Mouse (Mus musculus) stomach, adult 2 months (tissue): Measurements from ENCODE around the gene Surf4. TPM values are rescaled to one million over a fixed set of nuclear protein-coding genes. Genes with fewer than 3 reads are reported as not detected.

Experiments used
- polyA plus RNA-seq: library from polyadenylated mRNA; depleted of rRNA; stranded (reverse); fragments of >200 nt; gene quantifications from 2 replicates; pipeline ENCODE4 v1.2.3, GENCODE M21; 2012; rRNA removed

Surf4 gene
- 98.7 and 211 TPM in 2 replicates for polyA plus RNA-seq

GRCm38 (mm10) chr2:26933304-26934055 is at the start of gene Surf4, which contains the start of gene Stkld1:
Surf4 (minus strand) TSS chr2:26933928.
Stkld1 (plus strand) TSS chr2:26934047.

GRCm38 (mm10) chr2:26973116-26973515 is 39.4 kb upstream of the Surf4 start, which contains the start of gene Adamts13:
Adamts13 (plus strand) TSS chr2:26973416.

GRCm38 (mm10) chr2:26963923-26964723 is 30.4 kb upstream of the Surf4 start, which contains the start of gene Rexo4:
Rexo4 (minus strand) TSS chr2:26964386.

GRCm38 (mm10) chr2:26915927-26916728 is 17.6 kb downstream of the Surf4 start, which contains the start of the genes Surf2 and Surf1:
Surf2 (plus strand) TSS chr2:26916367.
Surf1 (minus strand) TSS chr2:26916530.

DNA sequence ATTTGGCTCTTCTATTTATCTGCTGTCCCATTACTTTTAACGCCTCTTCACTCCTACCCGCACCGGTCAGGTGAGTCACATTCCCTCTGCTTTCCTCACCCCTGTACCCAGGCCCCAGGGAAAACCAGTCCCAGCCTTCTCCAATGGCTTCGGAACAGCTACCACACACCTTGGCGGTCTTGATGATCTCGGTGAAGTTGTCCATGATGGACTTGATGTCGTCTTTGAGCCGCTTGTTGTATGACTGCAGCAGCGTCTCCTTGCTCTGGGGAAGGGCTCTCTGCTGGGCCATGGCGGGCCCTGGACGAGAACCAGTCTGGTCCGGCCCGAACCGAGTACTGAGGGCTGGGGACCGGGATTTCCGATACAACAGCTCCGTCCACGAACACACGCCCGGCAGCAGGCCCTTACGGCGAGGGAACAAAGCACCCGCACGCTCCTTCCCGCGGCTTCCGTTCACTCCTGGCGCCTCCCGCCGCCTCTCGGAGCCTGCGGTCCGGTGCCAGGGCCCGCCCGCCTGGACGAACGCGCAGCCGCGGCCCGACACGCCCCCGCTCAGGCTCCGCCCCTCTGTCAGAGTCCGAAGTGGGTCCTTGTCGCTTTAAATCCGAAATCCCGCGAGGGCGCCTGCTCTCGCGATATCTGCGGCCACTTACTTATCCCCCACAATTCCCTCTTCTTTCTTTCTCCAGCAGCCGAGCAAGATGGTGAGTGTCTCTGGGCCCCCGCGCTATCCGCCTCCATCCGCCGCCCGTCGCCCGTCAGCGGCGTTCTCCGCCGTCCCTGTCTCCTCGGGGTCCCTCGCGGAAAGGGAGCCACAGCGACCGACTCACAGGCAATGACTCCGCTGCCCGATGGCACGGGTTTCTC is 23.4 kb downstream of the Surf4 start, which contains the start of the genes Med22 and Rpl7a:
Gene Med22, minus strand, starts transcription at position 554 of the 870 bp plus-strand sequence.
Gene Rpl7a, plus strand, starts transcription at position 641 of the 870 bp plus-strand sequence.

DNA sequence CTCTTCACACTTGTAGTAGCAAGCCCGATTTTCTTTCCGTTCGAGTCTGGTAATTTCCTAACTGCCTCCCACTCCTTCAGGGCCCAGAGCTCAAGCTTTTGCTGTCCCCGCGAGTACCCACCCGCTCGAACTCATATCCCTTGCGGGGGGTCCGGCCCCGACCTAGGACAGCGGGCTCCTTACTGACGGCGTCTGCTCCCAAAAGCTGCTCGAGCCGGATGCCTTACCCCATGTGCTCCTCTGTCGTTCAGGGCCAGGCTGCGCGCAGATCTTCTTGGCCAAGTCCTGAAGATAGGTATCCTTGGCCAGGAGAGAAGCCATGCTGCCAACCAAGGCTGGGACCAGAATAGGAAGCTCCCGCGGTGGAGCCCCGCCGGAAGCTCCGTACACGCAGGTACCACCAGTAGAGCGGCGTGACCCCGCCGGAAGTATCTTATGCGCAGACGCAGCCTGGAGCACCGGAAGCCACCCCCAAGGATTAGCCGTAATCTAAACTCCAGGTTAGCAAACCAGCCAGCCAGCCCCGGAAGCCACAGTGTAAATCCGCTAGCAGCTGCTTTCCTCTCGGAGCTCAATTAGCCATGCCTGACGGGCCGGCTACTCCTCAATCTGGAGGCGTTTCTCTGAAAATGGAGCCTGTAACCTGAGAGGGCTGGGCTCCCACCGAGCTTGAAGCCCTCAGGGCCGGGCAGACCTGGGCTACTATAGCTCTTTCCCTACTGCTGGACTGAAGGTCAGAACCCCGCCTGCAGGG is 31.1 kb downstream of the Surf4 start, which contains the start of gene Surf6:
Gene Surf6, minus strand, starts transcription at position 413 of the 754 bp plus-strand sequence.

Other genes with a start within 250 kb of the Surf4 start
- 0.56 and 0.79 TPM in 2 replicates for gene Abo, start 68.9 kb downstream of the Surf4 start, polyA plus RNA-seq
- gene Surf6, start 31.0 kb downstream of the Surf4 start, polyA plus RNA-seq, result 1.8 and 2.7 TPM in 2 replicates
- 17.2 and 18.7 TPM in 2 replicates for gene Med22, start 23.3 kb downstream of the Surf4 start, polyA plus RNA-seq
- 223 and 229 TPM in 2 replicates for gene Rpl7a, start 23.2 kb downstream of the Surf4 start, polyA plus RNA-seq
- 7.5 and 11.6 TPM in 2 replicates for gene Surf2, start 17.6 kb downstream of the Surf4 start, polyA plus RNA-seq
- 23.8 and 33.8 TPM in 2 replicates for gene Surf1, start 17.4 kb downstream of the Surf4 start, polyA plus RNA-seq
- gene Stkld1, start 119 bp upstream of the Surf4 start, polyA plus RNA-seq, result not detected in 2 replicates
- gene Rexo4, start 30.5 kb upstream of the Surf4 start, polyA plus RNA-seq, result 6.8 and 7.4 TPM in 2 replicates
- 0.04 and 0.15 TPM in 2 replicates for gene Adamts13, start 39.5 kb upstream of the Surf4 start, polyA plus RNA-seq
- gene Cacfd1, start 76.0 kb upstream of the Surf4 start, polyA plus RNA-seq, result 40.8 and 44.4 TPM in 2 replicates
- 3.8 and 4.3 TPM in 2 replicates for gene Slc2a6, start 94.1 kb upstream of the Surf4 start, polyA plus RNA-seq
- gene Mymk, start 138.3 kb upstream of the Surf4 start, polyA plus RNA-seq, result not detected in 2 replicates
- gene Adamtsl2, start 145.5 kb upstream of the Surf4 start, polyA plus RNA-seq, result 2.6 and 2.7 TPM in 2 replicates
- 0.02 TPM in 1 of 2 replicates, not detected in the other for gene Fam163b, start 208.6 kb upstream of the Surf4 start, polyA plus RNA-seq
- gene Dbh, start 231.3 kb upstream of the Surf4 start, polyA plus RNA-seq, result 0.48 and 0.60 TPM in 2 replicates